Mouse (Mus musculus) 3T3-L1 (cell line): ENCODE data around the gene Slc35b3.
A peak's percentile ranks its signal among the peaks of the same experiment; 100 is the strongest.

Experiments
- DNase-seq: peaks from one replicate; pipeline ENCODE4 v3.0.0-alpha.2; 2015; ENCODE audit warnings: low read depth, low spot score

Gene Slc35b3

GRCm38 (mm10) chr13:38938433-38938832 lies 22.2 kb downstream of the Slc35b3 start:
- no peak for DNase-seq

- DNase-seq = no peak
Observed at GRCm38 (mm10) chr13:38936860-38937471, 23.7 kb downstream of the Slc35b3 start.

- DNase-seq = no peak
Observed at GRCm38 (mm10) chr13:38935856-38936446, 24.7 kb downstream of the Slc35b3 start.

- DNase-seq = no peak
Observed at GRCm38 (mm10) chr13:38929843-38930578, 30.7 kb downstream of the Slc35b3 start.

- DNase-seq = peak; percentile 66
Observed at GRCm38 (mm10) chr13:38922676-38923075, 38.0 kb downstream of the Slc35b3 start.

GRCm38 (mm10) chr13:38921306-38921705 lies 39.4 kb downstream of the Slc35b3 start:
- no peak for DNase-seq

- DNase-seq = no peak
Observed at GRCm38 (mm10) chr13:38918188-38918885, 42.3 kb downstream of the Slc35b3 start.

- DNase-seq = no peak
Observed at GRCm38 (mm10) chr13:38917556-38917955, 43.1 kb downstream of the Slc35b3 start.

- DNase-seq = peak; percentile 48
Observed at GRCm38 (mm10) chr13:38914771-38915170, 45.9 kb downstream of the Slc35b3 start.

- DNase-seq = no peak
Observed at GRCm38 (mm10) chr13:38892364-38892763, 68.3 kb downstream of the Slc35b3 start.
